Mouse (Mus musculus): ENCODE results near the gene Pklr.
"Not testable (repeated sequence)": the region's sequence is repeated elsewhere in the genome, so short reads cannot be mapped to it uniquely, and the experiment has no call there.

Pklr gene

DNA sequence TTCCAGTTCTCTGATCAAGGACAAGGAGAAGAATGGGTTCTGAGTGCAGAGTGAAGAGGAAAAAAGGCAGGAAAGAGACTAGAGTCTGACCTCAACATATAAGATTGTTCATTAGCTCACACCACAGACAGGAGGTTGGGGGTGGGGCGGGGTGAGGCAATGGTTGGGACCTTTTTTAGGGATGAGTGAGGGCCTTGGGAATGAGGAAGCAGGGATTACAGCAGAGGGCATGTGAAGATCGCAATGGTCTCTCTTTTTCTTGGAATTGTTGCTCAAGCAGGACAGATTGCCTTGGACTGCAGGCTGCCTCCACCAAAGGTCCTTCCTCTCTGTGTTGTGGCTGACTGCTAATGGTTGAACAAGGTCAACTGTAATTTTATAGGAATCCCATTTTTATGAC is 12.6 kb upstream of the Pklr start:
- ATAC-seq (ENCODE audit: low TSS enrichment) = no peak

DNA sequence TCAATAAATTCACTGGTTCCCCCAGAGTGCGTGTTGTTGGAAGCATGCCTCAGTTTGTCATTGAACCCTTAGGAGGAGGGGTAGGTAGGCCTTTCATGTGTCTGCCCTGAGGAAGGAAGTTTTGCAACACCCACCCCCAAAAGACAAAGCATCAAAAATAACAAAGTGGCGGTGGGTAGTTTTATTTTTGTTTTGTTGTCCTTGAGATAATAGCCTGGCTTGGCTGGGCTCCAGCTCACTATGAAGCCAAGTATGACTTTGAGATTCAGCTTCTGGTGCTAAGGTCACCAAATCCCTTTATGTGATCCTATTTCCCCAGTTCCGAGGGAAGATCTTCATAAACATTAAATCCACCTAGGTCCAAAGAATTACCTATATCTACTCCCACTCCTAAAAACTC is 11.7 kb upstream of the Pklr start:
- no peak for ATAC-seq (ENCODE audit: low TSS enrichment)

DNA sequence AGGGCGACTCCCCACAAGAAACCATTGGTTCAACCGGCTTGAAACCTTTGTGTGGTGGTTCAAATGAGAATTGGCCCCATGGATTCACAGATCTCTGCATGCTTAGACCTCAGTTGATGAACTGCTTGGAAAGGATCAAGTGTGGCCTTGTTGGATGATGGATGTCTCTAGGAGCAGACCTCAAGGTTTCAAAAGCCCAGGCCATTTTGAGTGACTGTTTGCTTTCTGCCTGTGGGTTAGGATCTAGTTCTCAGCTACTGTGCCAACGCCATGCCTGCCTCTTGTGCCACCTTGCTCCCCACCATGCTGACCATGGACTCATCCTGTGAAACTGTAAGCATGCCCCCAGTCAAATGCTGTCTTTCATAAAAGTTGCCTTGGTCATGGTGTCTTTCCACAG is 10.0 kb upstream of the Pklr start:
- no peak for ATAC-seq (ENCODE audit: low TSS enrichment)

GRCm38 (mm10) chr3:89129908-89130307 is 6.0 kb upstream of the Pklr start:
- ATAC-seq (ENCODE audit: low TSS enrichment) = no peak

- peak; percentile 92 for ATAC-seq (ENCODE audit: low TSS enrichment)
These were observed 4.1 kb upstream of the Pklr start for GRCm38 (mm10) chr3:89131816-89132215.

DNA sequence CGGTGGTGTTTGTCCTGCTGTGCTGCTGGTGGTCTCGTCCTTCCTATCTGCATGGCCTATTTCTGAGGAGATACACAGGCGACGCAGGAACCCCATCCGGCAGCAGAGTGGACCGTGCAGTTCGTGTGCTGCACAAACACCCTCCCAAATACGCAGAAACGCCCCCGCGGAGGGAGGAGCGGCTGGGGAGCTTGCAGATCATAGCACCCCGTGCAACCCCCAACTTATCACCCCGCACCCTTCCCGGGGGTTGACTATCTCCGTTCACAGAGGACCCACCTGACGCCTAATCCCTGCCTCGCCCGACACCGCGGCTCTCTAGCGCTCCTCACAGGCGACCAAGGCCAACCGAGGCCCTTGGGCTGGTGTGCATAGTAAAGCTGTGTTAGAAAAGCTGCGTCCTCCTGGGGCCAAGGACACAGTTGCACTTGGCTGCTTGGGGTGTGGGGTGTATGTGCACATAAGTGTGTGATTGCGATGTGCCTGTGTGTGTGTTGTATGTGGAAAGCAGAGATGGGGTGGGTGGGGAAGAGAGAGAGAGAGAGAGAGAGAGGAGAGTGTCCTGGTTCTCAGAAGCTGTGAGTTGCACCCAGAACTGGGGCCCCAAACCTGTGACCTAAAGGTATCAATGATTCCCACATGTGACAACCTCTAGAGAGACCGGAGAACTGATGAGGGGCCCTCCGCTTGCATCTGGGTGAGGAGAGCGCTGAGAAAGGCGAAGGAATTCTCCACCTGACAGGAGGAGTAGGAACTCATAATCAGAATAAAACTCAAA is 3.5 kb upstream of the Pklr start:
- peak; percentile 60 for ATAC-seq (ENCODE audit: low TSS enrichment)

DNA sequence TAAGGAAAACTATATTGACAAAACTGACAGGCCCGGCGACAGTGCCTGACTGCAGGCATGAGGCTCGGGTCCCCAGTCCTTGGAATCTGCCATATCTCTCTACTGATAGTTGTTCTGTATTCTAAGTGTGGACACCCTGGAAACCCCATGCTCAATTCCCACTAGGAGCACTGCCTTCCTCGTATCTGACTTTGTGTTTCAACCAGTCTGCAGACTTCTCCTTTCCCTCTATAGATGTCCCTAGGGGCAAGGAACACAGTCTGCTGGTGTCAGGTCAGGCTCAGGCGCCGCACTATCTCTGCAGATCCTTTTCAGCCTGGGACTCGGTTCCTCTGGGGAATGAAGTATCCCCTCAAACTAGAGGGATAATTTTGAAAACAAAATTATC is 2.9 kb upstream of the Pklr start:
- ATAC-seq (ENCODE audit: low TSS enrichment) = no peak

DNA sequence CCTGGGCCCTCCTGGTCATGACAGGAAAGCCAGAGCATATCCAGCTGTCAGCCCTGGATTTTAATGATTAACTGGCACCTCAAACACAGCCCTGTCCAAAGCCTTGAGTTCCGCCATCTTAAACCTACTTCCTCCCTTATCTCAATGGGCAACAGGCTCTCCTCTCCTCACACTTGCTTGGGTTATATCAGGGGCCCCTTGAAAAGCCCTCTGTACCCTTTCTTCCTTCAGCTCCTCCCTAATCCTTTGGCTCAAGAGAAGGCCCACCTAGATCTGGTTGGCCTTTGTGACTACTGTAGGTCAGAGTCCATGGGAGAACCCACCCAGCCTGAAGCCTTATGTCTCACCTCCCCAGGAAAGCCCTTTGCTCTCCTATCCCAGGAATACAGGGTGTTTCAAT is 2.2 kb upstream of the Pklr start:
- no peak for ATAC-seq (ENCODE audit: low TSS enrichment)

DNA sequence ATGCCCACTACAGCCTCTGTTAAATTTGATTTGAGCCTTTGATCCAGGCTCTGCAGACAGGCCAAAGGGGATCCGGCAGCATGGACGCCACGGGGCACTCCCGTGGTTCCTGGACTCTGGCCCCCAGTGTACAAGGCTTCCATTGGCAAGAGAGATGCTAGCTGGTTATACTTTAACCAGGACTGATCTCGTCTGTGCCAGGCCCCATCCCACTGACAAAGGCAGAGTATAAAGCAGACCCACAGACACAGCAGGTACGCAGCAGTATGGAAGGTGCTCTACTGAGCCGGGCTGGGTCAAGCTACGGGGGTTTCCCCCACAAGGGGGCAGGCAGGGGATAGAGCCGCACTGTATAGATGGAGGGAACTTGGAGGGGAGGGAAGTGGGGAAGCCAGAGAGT is 423 bp downstream of the Pklr start:
- no peak for ATAC-seq (ENCODE audit: low TSS enrichment)

DNA sequence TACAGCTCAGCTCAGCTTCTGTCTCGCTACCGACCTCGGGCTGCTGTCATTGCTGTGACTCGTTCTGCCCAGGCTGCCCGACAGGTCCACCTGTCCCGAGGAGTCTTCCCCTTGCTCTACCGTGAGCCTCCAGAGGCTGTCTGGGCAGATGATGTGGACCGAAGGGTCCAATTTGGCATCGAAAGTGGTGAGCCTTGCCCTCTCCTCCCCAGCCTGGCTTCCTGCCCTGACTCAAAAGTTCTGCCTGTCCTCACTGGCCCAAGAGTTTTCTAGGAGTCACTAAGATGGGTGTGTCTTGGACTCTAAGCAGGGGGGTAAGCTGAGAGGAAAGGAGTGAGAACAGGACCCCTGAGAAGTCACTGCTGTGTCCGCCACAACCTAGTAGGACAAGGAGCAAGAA is 8.9 kb downstream of the Pklr start:
- no peak for ATAC-seq (ENCODE audit: low TSS enrichment)

- ATAC-seq (ENCODE audit: low TSS enrichment) = no peak
These were observed 9.6 kb downstream of the Pklr start for GRCm38 (mm10) chr3:89145566-89145965.

DNA sequence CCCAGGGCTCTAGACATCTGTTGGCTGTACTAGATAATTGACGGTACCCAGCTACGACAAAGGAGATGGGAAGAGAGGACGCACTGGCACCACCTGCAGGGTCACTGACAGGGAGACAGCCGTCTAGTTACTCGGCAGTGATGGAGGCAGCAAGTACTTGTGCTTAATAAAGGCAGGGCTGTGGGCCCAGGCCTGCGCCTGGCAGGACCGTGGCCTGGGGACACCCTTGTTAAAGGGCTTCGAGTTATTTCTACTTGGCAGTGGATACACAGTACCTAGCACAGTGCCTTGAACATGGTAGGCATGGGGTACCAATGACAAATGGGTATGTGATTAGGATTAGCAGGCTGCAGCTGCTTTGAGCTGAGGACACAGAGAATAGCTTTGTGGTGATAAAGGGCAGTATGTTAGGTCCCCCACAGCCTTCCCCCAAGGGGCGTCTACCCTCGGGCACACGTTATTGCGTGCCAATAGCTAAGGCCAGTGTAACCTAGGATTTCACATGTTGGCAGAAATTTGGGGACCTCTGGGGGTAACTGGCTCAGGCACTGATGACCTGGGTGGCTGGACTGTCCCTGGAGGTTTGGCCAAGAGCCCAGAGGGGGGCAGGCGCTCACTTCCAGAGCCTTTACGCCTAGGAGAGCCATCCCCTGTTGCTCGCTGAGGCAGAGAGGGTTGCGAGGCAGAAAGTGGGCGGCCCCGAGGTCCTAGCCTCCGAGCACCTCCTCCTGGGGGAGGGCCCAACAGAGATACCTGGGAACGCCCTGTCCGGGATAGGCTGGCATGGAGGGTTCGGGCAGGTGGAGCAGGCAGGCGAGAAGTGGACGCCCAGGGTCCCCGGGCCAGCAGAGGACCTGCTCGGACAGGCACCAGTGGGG is 11.4 kb downstream of the Pklr start:
- ATAC-seq (ENCODE audit: low TSS enrichment) = no peak

DNA sequence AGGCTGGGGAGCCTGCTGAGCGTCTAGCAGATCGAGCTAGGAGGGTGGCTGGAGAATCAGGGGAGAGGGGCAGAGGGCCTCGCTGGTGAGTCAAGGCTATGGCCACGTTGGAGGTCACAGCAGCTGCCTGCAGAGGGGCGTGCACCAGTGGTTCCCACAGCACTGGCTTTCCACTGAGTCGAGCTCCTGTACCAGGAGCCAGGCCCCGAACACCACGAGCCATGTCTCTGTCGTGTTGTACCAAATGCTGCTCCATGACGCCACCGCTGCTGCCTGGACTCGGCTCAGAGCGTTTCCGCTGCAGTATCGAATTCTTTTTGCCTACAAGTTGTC is 12.0 kb downstream of the Pklr start:
- no peak for ATAC-seq (ENCODE audit: low TSS enrichment)

- ATAC-seq (ENCODE audit: low TSS enrichment) = no peak
These were observed 12.6 kb downstream of the Pklr start for GRCm38 (mm10) chr3:89148567-89148966.

DNA sequence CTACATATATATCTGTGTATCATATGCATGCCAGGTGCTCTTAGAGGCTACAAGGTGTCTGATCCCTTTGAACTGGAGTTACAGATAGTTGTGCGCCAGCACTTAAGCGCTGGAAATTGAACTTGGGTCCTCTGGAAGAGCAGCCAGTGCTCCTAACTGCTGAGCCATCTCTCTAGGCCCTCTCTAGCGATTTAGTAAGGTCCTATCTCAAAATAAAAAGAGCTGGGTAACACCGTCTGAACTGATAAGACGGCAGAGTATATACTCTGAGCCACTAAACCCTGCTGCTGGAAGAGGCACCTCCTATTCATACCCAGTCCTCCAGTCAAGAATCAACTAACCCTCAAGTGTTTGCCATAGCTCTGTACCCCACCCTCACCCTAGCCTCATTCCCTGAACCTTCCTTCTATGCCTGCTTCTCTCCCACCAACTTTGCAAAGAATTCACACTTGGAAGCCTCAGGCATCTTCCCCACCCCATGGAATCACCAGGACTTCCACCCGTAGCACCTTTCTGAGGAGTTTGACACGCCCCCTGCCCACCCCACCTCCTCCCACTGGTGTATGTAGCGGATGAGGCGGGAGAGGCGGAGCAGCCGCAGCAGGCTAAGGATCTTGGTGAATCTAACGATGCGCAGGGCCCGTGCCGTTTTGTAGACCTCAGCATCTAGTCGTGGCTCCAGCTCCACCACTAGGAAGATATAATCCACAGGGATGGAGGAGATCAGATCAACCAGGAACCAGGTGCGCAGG is 16.3 kb downstream of the Pklr start:
- ATAC-seq (ENCODE audit: low TSS enrichment) = no peak

GRCm38 (mm10) chr3:89156951-89157350 is 21.0 kb downstream of the Pklr start:
- no peak for ATAC-seq (ENCODE audit: low TSS enrichment)

GRCm38 (mm10) chr3:89158651-89159050 is 22.7 kb downstream of the Pklr start:
- peak; percentile 75; the same call in 1 of the 2 replicates for ATAC-seq (ENCODE audit: low TSS enrichment)

- peak; percentile 38; the same call in 1 of the 2 replicates for ATAC-seq (ENCODE audit: low TSS enrichment)
These were observed 23.3 kb downstream of the Pklr start for GRCm38 (mm10) chr3:89159211-89159610.

GRCm38 (mm10) chr3:89159616-89160344 is 23.8 kb downstream of the Pklr start, which contains the start of gene Hcn3:
Hcn3 (minus strand) TSS chr3:89160196.
- peak; percentile 12; the same call in 1 of the 2 replicates for ATAC-seq (ENCODE audit: low TSS enrichment)

- not testable (repeated sequence) for ATAC-seq (ENCODE audit: low TSS enrichment)
These were observed 25.3 kb downstream of the Pklr start for GRCm38 (mm10) chr3:89161207-89161606.

- no peak for ATAC-seq (ENCODE audit: low TSS enrichment)
These were observed 25.8 kb downstream of the Pklr start for GRCm38 (mm10) chr3:89161786-89162185.

DNA sequence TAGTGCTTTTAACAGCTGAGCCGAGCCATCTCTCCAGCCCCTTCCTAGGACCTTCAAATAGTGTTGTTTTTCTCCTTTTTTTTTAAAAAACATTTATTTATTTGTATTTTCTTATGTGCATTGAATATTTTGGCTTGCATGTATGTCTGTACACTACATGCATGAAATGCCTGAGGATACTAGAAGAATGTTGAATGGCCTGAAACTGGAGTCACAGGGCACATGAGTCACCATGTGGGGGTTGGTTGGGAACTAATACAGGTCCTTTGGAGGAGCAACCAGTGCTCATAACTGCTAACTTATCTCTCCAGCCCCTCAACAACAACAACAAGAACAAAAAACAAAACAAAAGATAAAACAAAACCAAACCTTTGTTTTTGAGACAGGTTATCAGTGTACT is 27.2 kb downstream of the Pklr start:
- no peak for ATAC-seq (ENCODE audit: low TSS enrichment)
